Mouse (Mus musculus) C2C12 (cell line): ENCODE measurements around the gene Acly. TPM values are rescaled to one million over a fixed set of nuclear protein-coding genes. Genes with fewer than 3 reads are reported as not detected.
A peak's percentile ranks its signal among the peaks of the same experiment; 100 is the strongest.

Source experiments
- H3K27me3 ChIP-seq: one replicate; pipeline ENCODE4 v1.6.1; 2011; ENCODE audit not compliant: control insufficient read depth, insufficient read depth, insufficient read length
- H3K36me3 ChIP-seq: one replicate; pipeline ENCODE4 v1.6.1; 2011; ENCODE audit not compliant: control insufficient read depth, insufficient read depth
- H3K4me3 ChIP-seq: one replicate; pipeline ENCODE4 v1.5.1; 2011; ENCODE audit warnings: mild to moderate bottlenecking, control low read depth; ENCODE audit not compliant: poor library complexity, insufficient read depth, severe bottlenecking
- H3K79me2 ChIP-seq: one replicate; pipeline ENCODE4 v1.6.1; 2011; ENCODE audit not compliant: control insufficient read depth, insufficient read depth
- H3K79me3 ChIP-seq: one replicate; pipeline ENCODE4 v1.6.1; 2011; ENCODE audit warnings: low read depth, control low read depth
- H3ac ChIP-seq: one replicate; pipeline ENCODE3; 2011; ENCODE audit warnings: low read depth; ENCODE audit not compliant: control insufficient read depth, insufficient read length
- CEBPB ChIP-seq: IDR thresholded peaks from one replicate; pipeline ENCODE4 v1.6.1; 2011; ENCODE audit warnings: low read depth, mild to moderate bottlenecking, control low read depth, moderate library complexity
- CTCF ChIP-seq: IDR thresholded peaks from one replicate; pipeline ENCODE4 v1.5.1; 2011; ENCODE audit not compliant: control insufficient read depth, insufficient read depth, insufficient read length
- FOSL1 ChIP-seq: IDR thresholded peaks from one replicate; pipeline ENCODE4 v1.8.0; 2011; ENCODE audit warnings: mild to moderate bottlenecking, low read length; ENCODE audit not compliant: poor library complexity, insufficient read depth, severe bottlenecking
- MAX ChIP-seq: IDR thresholded peaks from one replicate; pipeline ENCODE4 v1.6.1; 2011; ENCODE audit warnings: mild to moderate bottlenecking, control low read depth
- MYOD1 ChIP-seq: IDR thresholded peaks from one replicate; pipeline ENCODE4 v1.6.1; 2011; ENCODE audit warnings: low read depth; ENCODE audit not compliant: control insufficient read depth, insufficient read length
- MYOG ChIP-seq: IDR thresholded peaks from one replicate; pipeline ENCODE4 v1.6.1; 2011; ENCODE audit not compliant: control insufficient read depth, insufficient read length; ENCODE audit errors: extremely low read depth
- USF1 ChIP-seq: IDR thresholded peaks from one replicate; pipeline ENCODE4 v1.6.1; 2011; ENCODE audit warnings: low read depth, mild to moderate bottlenecking, control low read depth, moderate library complexity
- long read RNA-seq, 2 experiments: library from polyadenylated mRNA; unstranded; transcript quantifications; one replicate each; pipeline ENCODE4 v2.0.0; 2019 to 2020
- polyA plus RNA-seq: library from polyadenylated mRNA; unstranded; fragments of >200 nt; fragmentation: generic; extraction: Trizol; gene quantifications from one replicate; pipeline ENCODE4 v1.2.1, GENCODE M21; 2012; ENCODE audit warnings: missing spikeins

Acly gene
- polyA plus RNA-seq = 86.6 TPM
- long read RNA-seq, experiment 1, full-length matches to known transcripts = 50 of 71 reads
- long read RNA-seq, experiment 1, partial matches to known transcripts = 15 of 71 reads
- long read RNA-seq, experiment 1, other reads (novel, unspliced or antisense) = 6 of 71 reads
- long read RNA-seq, experiment 2, full-length matches to known transcripts = 1,057 of 1,157 reads
- long read RNA-seq, experiment 2, partial matches to known transcripts = 37 of 1,157 reads
- long read RNA-seq, experiment 2, other reads (novel, unspliced or antisense) = 63 of 1,157 reads

DNA sequence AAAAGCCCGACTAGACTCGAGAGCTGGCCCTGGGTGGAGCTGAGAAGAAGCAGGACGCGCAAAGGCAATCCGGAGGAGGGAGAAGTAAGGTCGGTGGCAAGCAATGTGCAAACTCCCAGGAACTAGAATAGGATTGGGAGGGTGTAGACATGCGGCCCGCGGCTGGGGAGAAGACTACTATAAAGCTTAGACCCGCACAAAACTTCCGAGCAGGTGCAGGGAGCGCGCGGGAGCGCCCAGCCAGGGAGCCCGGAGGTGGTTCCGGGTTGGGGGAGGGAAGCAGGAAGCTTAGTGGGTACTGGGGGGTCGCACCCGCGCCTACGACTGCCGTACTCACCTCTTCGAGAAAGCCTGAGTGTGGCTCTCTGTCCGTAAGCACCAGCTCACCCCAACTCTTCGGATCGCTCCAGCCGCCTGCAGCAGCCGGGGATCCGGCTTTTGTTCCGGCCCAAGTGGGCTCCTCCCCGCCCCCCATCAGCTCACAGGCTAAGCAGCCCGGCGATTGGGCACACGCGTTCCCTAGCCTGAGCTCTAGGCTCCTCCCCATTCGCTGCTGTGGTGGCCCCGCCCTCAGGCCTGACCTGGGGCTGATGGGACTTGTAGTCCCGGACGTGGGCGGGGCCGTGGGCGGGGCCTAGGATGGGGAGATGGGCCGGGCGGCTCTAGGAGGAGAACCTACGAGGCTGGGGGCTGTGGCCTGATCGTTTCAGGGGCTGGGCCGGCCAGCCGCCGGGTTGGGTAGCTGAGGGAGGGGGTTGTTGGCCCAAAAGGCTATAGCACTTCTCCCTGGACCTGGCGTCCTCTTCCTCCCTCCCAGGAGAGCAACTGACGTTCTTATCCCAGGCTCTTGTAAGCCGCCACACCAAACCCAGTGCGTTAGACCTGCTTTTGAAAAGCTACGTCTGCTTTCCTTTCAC is at the start of gene Acly:
Gene Acly, minus strand, starts transcription at position 543 of the 917 bp plus-strand sequence.
- H3ac ChIP-seq = peak within 1 kb of the TSS; percentile 84
- H3K79me2 ChIP-seq = peaks cover 47% of the 10 kb centered on the region
- H3K36me3 ChIP-seq = peaks cover 12% of the 10 kb centered on the region
- TF ChIP-seq MYOG (no peak), MYOD1 (no peak), CEBPB (no peak), CTCF (no peak), USF1 (no peak), MAX (no peak), FOSL1 (no peak)
- peak within 1 kb of the TSS; percentile 98 for H3K4me3 ChIP-seq
- H3K27me3 ChIP-seq = no peaks in the 10 kb centered on the region
- peaks cover 28% of the 10 kb centered on the region for H3K79me3 ChIP-seq

GRCm38 (mm10) chr11:100576256-100576655 is 48.5 kb upstream of the Acly start:
- H3K4me3 ChIP-seq = no peak overlapping the region

GRCm38 (mm10) chr11:100575484-100575855 is 47.7 kb upstream of the Acly start:
- no peak overlapping the region for H3K4me3 ChIP-seq
- no peak for TF ChIP-seq USF1
- no peak for TF ChIP-seq MAX
- no peak for TF ChIP-seq MYOD1
- TF ChIP-seq MYOG = no peak
- no peak for TF ChIP-seq CEBPB
- TF ChIP-seq FOSL1 = no peak
- TF ChIP-seq CTCF = no peak
- no peaks in the 10 kb centered on the region for H3K79me3 ChIP-seq
- no peaks in the 10 kb centered on the region for H3K79me2 ChIP-seq
- H3K36me3 ChIP-seq = peaks cover 17% of the 10 kb centered on the region
- no peaks in the 10 kb centered on the region for H3K27me3 ChIP-seq
- peak overlapping the region; percentile 30 for H3ac ChIP-seq

More at GRCm38 (mm10) chr11:100576256-100576655, 48.5 kb upstream of the Acly start:
- TF ChIP-seq MYOD1 (no peak), CTCF (no peak), FOSL1 (no peak), USF1 (no peak), MYOG (no peak), CEBPB (no peak), MAX (no peak)
- no peaks in the 10 kb centered on the region for H3K79me3 ChIP-seq
- no peak overlapping the region for H3ac ChIP-seq
- no peaks in the 10 kb centered on the region for H3K27me3 ChIP-seq
- H3K79me2 ChIP-seq = no peaks in the 10 kb centered on the region
- peaks cover 20% of the 10 kb centered on the region for H3K36me3 ChIP-seq

- Histone ChIP-seq H3K79me2 (no peaks in the 10 kb centered on the region), H3K36me3 (peaks cover 17% of the 10 kb centered on the region), H3K4me3 (peak within 1 kb of the TSS; percentile 40), H3ac (peak within 1 kb of the TSS; percentile 89), H3K79me3 (no peaks in the 10 kb centered on the region), H3K27me3 (no peaks in the 10 kb centered on the region)
- TF ChIP-seq USF1 (no peak), MYOD1 (no peak), CTCF (no peak), MAX (no peak), FOSL1 (no peak), MYOG (no peak), CEBPB (no peak)
Observed at GRCm38 (mm10) chr11:100574708-100575483, 47.1 kb upstream of the Acly start, which contains the start of gene Cnp. TSS of gene Cnp (plus strand) at chr11:100574904.

- H3K79me2 ChIP-seq = no peaks in the 10 kb centered on the region
- no peaks in the 10 kb centered on the region for H3K27me3 ChIP-seq
- no peak overlapping the region for H3K4me3 ChIP-seq
- H3K36me3 ChIP-seq = peaks cover 11% of the 10 kb centered on the region
- H3K79me3 ChIP-seq = no peaks in the 10 kb centered on the region
- TF ChIP-seq CTCF = no peak
- TF ChIP-seq USF1 = no peak
- TF ChIP-seq MYOD1 = no peak
- no peak for TF ChIP-seq FOSL1
- no peak for TF ChIP-seq CEBPB
- no peak for TF ChIP-seq MAX
- no peak for TF ChIP-seq MYOG
- H3ac ChIP-seq = no peak overlapping the region
Observed at GRCm38 (mm10) chr11:100574188-100574587, 46.4 kb upstream of the Acly start.
